Mouse (Mus musculus) right cerebral cortex, adult 18-20 months (tissue): ENCODE results near the gene Tbc1d24.

ENCODE experiments used
- DNase-seq: peaks from one replicate; pipeline ENCODE4 v3.0.0; 2022; ENCODE audit warnings: mixed read lengths

The Tbc1d24 gene

DNA sequence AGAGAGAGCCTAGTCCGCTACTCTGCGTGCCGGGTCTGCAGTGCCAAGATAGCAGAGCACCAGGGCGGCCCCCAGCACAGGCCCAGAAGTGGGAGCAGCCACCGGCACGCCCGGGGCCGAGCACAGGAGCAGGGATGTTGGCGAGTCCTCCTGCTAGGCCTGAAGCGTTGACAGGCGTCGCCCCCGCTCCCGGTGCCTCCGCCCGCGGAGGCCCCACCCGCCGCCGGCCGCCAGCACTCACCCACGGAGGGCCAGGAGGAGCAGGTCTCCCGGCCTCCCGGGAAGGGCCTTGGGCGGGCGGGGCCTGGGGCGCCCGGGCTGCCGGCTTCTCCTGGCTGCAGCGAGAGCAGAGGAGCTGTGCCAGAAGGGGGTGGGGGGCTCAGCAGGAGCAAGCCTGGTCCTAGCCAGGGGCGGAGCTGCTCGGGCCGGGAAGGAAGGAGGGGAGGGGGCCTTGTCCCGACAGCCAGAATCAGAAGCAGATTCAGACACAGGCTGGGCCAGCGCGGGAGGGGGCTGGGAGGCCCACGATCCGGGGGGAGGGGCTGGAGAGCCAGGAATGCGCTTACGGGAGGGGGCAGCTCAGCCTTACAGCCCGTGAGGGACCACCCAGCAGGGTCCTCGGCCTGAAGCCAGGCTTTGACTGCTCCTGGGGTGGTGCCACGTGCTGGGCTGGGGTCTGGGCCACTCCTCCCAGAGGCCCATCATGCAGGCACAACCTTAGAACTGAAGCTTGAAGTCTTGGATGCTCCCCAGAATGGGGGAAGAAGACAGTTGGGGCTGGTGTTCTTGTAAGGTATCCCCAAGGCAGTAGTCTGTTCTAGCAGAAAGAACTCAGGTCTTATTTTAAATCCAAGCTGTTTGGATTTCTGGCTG lies 3.9 kb upstream of the Tbc1d24 start, which contains the start of gene Ntn3:
TSS of gene Ntn3 (minus strand) at position 489 of the 873 bp plus-strand sequence.
- peak; percentile 65 for DNase-seq

DNA sequence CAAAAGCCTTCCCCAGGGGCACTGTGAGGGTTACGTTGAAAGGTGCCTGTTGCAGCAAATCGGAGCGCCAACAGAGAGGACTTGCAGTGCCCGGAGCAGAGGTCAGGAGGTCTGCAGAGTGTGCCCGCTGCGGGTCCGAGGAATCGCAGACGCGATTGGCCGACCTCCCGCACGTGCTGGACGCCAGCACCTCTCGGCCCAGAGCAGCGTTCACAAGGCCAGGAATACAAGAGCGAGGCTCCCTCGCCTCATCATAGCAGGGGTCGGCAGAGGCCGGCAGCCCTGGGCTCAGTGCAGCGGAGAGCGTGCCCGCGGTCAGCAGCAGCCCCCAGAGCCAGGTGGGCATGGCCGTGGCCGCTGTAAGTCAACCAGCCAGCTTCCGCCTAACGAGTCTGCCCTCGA lies 3.3 kb upstream of the Tbc1d24 start:
- no peak for DNase-seq

DNA sequence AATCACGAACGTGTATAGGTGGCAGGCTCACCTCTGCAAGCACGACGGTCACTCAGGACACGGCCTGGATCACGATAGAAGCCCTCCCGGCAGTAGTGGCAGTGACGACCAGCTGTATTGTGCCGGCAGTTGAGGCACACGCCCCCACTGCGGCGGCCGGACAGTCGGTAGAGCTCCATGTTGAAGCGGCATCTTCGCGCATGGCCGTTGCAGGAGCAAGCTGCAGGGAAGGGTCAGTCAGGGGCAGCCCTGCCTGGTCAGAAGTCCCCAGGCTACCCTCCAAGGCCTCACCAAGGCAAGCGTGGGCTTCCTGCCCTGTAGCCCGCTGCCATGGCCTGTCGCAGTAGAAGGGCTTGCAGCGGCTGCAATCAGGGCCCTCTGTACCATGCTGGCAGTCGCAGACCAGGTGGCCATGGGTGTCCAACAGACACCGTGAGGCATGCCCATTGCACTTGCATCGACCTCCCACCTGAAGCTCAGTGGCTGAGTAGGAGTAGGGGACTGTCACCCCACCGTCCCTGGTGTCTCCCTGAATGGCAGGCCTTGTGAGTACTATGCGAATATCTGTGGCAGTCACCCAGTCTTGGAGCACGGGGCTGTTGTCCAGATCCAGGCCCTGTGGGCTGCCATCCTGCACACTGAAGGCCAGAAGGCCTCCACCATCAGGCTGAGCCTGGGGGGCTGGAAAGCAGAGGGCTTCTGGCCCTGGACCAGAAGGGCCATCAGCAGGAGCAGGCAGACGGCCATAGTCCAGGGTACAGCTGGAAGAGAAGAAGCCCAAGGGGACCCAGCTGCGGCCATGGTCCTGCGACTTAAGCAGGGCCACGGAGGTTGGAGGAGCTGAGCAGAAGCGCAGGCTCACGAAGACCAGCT lies 2.6 kb upstream of the Tbc1d24 start:
- no peak for DNase-seq

DNA sequence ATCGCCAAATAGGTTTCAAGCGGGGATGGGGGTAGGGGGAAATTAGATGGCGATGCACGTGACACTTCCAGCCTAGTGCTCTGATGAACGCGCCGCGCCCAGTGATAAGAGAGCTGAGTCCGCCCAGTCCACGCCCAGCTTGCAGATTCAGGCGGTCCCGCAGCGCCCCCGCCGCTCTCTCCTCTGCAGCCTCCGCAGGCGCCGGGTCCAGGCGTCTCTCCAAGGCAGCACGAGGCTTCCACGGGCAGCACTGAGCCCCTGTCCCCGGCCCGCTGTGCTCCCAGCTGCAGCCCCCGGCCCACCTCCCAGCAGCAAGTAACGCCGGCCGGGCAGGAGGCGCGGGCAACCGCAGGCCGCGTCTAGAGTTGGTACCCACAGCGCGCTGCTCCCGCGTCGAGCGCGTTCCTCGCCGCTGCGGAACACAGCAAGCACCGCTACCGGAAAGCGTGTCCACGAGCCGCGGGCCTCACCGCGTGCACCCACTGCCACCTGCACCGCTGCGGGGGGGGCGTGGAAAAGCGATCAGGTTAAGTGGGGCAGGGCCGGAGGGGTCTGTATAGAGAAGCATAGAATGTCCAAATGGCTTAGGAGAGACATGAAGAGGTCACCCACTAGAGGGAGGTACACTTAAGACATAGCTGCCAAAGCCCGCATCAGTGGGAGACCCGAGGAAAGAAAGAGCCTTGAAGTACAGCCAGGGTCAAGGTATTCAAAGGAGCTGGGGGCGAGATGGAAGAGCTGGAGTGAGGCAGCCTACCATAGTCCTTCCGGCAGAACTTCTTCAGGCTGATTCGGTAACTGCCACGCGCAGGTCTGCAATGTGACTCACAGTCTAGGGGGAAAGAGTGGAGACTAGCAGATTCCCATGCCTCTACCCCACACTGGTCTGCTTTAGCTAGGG lies 1.3 kb upstream of the Tbc1d24 start:
- peak; percentile 86 for DNase-seq

DNA sequence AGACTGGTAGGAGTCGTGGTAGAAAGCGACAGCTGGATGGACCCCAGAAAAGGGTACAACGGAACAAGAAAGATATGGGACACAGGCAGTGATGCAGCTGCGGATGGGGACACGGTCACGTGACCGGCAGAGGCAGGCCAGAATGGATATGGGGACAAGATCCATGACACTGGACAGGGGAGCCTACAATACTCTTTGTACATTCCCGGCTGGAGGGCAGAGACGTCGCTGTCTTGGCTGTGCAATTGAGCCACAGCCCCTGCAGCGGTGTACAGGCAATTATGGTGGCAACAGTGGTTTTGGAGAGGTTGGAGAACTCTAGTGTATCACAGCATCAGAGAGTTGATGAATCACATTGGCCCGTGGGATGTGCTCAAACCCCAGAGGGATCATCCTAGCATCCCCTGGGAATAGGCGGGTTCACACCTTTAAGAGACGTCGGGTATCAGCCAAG lies 573 bp upstream of the Tbc1d24 start:
- DNase-seq: peak; percentile 58

DNA sequence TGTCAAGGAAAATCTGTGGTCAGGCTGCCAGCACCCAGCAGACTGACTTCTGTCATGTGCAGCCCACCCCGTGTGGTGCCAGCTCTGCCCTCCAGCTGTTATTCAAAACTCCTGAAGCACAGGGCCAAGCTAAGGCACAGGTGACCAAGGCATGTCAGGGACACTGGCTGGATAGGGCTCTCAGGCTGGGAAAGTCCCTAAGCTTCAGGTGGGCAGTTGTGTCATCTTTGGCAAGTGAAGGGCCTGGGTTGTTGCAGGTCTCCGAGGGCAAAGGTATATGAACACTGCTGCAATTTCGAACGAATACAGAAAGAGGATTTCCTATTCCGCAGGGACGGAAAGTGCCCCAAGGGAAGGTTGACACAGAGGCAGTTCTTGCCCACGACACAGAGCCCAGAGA lies 516 bp downstream of the Tbc1d24 start:
- no peak for DNase-seq

DNA sequence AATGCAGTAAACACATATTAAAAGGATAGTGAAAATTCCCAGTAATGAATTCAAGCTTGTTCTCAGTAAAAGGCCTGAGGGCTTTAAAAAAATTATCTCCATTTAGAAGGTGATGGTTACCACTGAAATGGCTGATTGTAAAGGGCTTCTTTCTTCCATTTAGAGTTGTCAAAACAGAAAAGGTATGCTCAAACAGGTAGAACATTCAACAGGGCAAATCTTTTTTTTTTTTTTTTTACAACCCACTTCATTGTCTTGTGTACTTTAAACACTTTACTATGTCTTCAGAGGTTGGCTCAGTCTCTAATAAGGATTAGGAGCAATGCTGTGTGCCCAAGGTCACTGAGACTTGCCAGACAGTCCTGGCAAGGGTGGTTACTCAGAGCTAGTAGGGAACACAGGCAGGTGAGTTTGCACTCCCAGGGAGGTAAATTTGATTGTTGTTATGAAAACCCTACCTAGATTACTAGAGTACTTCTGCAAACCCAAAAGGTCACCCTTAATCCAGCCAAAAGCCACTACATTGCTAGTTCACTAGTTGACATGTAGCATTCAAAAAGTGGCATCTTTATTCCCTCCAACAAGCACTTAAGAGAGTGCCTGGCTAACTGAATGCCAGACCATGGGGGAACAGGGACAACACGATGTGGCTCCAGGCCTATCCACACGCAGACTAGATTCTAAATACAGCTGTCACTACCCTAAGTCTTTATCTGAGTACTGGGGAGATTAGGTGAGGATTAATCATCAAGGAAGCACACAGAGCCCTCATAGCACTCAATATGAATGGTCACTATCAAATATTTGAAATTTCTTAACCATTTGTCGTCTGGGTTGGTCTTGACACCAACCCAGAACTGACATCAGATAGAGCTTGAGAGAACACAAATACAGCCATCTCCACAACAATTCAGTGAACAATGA lies 1.5 kb downstream of the Tbc1d24 start:
- DNase-seq: no peak

DNA sequence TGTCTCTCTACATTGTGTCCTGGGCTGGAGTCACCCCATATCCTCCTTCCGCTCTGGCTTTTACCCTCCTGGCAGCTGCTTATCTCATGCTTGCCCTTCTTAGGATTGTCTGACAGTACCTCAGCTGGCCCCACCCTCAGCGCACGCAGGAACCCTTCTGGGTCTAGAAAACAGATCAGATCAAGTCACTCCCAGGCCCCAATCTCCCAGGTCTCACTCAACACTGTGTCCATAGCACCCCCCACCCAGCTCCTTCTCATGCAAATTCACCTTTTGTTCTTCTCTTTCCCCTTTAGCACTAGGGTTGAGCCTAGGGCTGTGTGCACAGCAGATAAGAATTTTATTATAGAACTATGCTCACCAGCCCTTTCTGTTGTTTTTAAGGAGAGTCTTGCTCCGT lies 2.3 kb downstream of the Tbc1d24 start:
- no peak for DNase-seq

DNA sequence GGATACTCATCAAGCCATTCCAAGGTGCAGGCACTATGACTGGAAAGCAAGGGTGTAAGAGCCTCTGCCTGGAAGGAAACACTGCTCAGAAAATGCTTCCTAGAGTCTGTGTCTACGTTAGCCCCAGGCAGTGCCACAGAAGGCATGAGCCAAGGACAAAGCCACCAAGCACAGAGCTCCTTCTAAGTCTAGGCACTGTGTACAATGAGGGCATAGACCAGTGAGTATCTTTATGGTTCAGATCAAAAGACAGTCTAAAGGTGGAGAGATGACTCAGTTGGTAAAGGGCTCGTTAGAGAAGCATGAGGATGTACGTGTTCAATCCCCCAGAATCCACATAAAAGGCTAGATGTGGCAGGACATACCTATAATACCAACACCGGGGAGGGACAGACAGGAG lies 4.3 kb downstream of the Tbc1d24 start:
- no peak for DNase-seq

DNA sequence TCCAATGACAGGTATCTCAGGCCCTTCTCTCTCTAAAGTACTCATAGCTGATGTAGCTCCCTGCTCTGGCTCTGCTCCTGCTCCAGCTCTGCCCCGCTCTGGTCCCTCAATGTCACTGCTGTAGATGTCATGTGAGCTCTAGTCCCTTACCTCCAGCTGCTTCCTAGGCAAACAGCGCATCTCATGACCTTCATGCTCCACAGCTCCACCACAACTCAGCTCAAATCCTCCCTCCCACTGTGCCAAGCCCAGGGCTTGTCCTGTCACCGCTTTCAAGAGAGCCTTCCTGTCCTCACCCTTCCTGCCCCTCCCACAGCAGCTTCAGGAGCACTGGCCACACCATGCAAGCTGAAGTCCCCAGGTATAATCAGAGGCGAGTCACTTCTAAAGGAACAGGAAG lies 5.6 kb downstream of the Tbc1d24 start:
- DNase-seq: no peak

DNA sequence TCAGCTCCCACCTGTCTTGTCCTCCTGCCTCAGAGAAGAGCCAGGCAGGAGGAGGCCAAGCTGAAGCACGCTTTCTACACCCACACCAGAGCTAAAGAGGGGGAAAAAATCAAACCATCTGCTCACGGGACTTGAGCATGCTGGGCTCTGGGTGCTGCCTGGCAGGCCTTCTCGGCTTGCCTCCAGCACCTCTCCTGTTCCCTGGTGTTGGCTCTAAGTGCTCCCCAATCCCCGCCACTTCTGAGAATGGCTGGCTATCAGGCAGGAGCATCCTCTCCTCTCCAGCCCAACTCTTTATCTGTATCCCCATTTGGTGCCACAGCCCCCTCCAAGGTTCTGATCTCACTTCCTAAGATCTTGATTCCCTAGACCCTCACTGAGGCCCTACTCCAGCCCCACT lies 6.1 kb downstream of the Tbc1d24 start:
- peak; percentile 86 for DNase-seq

DNA sequence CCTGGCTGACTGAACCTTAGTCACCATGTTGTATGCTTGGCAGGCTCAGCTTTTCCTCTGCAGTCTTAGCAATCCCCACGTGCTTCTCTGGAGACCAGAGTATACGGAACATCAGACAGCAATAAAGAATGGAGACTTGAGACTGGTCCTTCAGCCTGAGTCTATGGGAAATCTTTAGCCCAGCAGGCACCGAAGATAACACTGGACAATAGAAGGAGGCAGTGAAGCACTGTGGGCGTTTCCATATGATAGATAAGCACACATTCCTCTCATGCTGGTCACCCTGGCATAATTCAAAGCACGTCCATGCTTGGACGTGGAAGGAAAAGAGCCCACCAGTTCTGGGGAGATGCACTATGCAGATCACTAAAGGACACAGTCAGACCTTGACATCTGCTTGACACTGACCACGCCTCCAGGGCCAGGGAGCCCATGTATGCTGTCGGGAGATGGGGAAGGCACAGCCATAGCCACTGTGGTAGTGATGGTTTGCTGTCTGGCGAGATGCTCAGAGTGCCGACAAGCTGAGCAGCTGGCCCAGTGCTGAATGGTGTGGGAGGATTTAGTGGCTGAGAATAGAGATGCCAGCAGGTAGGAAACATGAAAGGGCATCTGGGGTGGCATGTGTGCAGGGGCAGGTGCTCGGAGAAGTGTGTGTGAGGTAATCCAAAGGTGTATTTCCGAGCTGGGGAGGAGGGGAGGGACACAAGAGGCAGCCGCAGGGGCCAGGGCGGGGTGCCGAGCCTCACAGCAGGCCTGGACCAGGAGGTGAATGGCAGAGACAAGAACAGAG lies 8.1 kb downstream of the Tbc1d24 start:
- peak; percentile 67 for DNase-seq

DNA sequence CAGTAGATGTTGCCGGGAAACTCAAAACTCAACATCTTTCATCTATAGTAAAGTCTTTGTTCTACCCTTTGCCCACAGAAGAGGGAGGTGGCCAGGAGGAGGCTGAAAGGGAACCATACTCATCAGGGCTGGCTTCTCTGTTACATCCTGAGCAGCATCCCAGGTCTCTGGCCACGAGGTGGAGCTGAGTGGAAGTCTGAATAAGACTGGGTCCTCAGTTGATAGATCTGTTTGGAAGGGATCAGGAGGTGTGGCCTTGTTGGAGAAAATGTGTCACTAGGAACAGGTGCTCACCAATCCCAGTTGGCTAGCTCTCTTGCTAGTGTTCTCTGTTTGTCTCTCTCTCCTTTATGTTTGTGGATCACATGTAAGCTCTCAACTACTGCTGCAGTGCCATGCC lies 10.0 kb downstream of the Tbc1d24 start:
- no peak for DNase-seq

DNA sequence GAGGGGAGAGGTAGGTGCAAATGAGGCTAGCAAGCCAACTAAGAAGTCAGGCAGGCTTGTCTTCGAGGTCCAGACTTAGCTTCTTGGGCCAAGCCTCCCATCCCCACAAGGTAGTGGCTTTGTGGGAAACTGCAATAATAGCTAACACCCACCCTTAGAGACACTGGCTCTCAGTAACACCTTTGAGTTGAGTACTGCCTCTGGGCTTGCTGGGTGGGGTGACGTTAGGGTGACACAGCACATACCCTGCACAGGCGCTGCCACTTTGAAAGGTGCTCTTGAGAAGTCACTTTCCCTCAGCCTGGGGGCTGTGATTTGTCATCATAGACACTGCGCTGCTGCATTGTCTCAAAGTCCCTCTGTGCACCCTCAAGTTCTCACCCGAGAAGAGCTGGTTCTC lies 11.6 kb downstream of the Tbc1d24 start:
- DNase-seq: no peak

DNA sequence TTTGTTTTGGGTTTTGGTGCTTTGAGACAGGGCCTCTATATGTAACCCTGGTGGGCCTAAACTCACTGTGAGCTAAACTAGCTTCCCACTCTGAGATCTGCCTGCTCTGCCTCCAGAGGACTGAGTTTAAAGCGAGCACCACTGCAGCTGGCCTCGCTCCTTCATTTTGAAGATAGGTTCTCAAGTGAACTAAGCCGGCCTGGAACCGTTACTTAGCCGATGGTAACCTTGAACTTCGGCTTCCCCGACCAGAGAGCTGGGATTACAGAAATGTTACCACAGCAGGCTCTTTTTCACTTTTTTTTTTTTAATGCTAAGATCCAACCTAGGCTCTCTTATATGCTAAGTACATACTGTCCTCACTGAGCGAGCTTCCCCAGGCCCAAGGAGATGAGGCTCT lies 12.1 kb downstream of the Tbc1d24 start:
- DNase-seq: no peak

DNA sequence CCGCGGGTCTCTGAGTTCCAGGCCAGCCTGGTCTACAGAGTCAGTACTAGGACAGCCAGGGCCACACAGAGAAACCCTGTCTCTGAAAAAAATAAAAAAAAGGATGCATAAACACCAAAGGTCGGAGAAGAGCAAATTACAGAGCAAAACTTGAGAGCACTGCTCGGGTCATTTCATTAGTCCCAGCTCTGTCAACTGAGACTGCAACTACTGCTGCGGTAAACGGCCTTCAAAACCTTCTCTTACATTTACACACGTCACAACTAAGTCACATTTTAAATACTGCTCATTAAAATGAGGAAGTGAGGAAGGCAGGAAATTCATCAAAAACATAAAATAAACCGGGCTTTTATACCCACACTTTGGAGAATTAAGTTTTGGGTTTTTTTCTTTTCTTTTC lies 12.5 kb downstream of the Tbc1d24 start:
- no peak for DNase-seq

DNA sequence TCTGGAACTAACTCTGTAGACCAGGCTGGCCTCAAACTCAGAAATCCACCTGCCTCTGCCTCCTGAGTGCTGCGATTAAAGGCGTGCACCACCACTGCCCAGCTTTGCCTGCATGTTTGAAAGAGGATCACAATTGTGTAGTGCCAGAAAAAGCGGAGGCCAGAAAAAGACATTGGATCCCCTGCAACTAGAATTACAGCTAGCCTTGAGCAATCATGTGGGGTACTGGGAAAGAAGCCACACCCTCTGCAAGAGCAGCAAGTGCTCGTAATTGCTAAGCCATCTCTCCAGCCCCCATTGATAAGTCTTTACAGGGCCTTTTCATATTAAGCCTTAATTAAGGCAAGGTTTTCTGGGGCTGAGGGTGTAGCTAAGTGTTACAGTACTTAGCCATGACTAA lies 13.9 kb downstream of the Tbc1d24 start:
- DNase-seq: no peak

DNA sequence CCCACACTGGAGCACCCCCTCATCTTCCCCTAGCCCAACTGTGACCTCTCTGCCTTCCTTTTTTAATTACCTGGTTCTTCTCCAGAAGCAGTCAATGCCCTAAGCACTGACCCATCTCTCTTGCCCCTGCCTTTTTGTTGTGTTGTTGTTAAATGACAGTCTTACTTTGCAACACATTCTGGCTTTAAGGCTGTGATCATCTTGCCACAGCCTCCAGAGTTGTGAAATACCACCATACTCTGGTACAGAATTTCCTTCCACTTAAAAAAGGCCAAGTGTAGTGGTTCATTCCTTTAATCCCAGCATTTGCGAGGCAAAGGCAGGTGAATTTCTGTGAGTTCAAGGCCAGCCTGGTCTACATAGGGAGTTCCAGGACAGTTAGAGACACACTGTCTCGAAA lies 14.4 kb downstream of the Tbc1d24 start:
- no peak for DNase-seq

DNA sequence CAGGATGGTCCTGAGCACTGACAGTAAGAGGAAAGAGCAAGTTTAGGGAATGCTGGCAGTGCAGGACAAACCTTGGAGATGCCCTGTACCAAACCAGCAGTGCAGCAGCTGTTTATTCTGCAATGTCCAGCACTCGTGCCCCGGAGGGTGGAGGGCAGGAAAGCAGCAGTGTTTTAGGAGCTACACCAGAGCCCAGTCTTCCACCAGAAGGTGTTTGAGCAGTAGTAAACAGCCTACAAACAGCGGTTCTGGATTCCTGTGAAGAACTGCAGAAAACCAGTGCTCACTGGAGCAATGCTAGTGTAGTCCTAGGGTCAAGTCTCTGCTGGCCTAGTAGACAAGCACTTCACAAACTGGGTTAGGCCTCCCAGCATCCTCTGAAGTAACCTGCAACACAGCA lies 31.1 kb downstream of the Tbc1d24 start:
- DNase-seq: no peak

DNA sequence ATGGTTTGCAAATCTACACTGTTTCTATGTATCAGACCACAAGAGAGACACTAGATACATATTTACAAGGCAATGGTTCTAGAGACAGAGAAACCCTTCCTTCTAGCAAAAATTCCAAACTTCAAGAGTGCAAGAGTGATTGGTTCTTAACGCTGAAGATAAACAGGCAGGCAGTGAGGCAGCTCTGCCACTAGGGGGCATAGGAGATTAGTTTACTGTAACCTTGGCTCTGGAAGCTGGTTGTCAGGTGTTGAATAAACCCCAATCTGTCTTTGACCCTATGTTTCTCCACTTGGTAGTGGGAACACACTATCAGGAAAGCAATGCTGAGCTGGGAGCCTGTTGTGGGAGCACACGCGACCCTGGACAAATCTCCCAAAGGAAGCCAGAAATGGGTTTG lies 31.9 kb downstream of the Tbc1d24 start:
- peak; percentile 57 for DNase-seq

DNA sequence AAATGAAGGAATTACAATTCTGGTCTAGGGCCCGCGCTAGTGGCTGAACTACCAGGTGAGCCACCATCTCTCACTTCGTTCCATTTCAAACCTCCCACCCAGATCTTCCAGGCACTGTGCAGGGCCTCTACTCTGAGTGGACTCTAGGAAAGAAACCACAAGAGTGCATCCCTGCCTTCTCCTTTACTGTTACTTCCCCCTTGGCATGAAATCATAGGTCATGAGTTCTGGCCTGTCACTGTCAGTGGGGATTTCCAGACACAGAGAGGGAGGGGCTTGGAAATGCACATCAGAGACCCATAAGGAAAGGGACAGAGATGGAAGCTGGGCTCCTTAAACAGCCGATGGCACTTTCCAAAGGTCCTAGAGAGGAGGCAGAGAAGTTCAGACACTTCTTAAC lies 33.6 kb downstream of the Tbc1d24 start:
- DNase-seq: no peak
